Mouse (Mus musculus): ENCODE measurements around the gene Sox5. TPM values are rescaled to one million over a fixed set of nuclear protein-coding genes. Genes with fewer than 3 reads are reported as not detected.
"Not testable (repeated sequence)": the region's sequence is repeated elsewhere in the genome, so short reads cannot be mapped to it uniquely, and the experiment has no call there.

Gene Sox5
- polyA plus RNA-seq, 1 experiment from 2014 or later = 54.7 TPM

GRCm38 (mm10) chr6:144297846-144298245, 483.9 kb downstream of the Sox5 start:
- H3K27me3 ChIP-seq (ENCODE audit: control insufficient read depth, insufficient read depth, low read length) = no peaks in the 10 kb centered on the region
- no peak for DNase-seq (ENCODE audit: low spot score)
- WGBS = 90% methylated on average over 5 of the region's 5 CpGs

GRCm38 (mm10) chr6:144297131-144297530, 484.6 kb downstream of the Sox5 start:
- WGBS = 88% methylated on average over 1 of the region's 1 CpGs
- H3K9ac ChIP-seq (ENCODE audit: low read length) = no peak overlapping the region
- no peak overlapping the region for H3K4me3 ChIP-seq (ENCODE audit: low read depth, low read length)
- no peak overlapping the region for H3K4me2 ChIP-seq (ENCODE audit: low read depth, severe bottlenecking)
- no peaks in the 10 kb centered on the region for H3K36me3 ChIP-seq (ENCODE audit: control insufficient read depth, insufficient read depth, low read length)
- DNase-seq (ENCODE audit: low spot score) = no peak
- H3K27ac ChIP-seq (replicated peaks; ENCODE audit: low read depth, low read length) = no peak overlapping the region
- H3K4me1 ChIP-seq (ENCODE audit: control insufficient read depth, insufficient read depth, low read length) = peaks cover 8% of the 10 kb centered on the region; the same call in 1 of the 2 replicates
- no peaks in the 10 kb centered on the region for H3K27me3 ChIP-seq (ENCODE audit: control insufficient read depth, insufficient read depth, low read length)
- no peak for ATAC-seq (ENCODE audit: insufficient number of reproducible peaks, low FRiP score, low TSS enrichment, low read depth)
- H3K9me3 ChIP-seq (ENCODE audit: control insufficient read depth, low read length) = no peaks in the 10 kb centered on the region; the same call in 1 of the 2 replicates

More at GRCm38 (mm10) chr6:144297846-144298245, 483.9 kb downstream of the Sox5 start:
- Histone ChIP-seq H3K27ac (replicated peaks; ENCODE audit: low read depth, low read length) (no peak overlapping the region), H3K4me2 (ENCODE audit: low read depth, severe bottlenecking) (no peak overlapping the region), H3K9me3 (ENCODE audit: control insufficient read depth, low read length) (no peaks in the 10 kb centered on the region; the same call in 1 of the 2 replicates), H3K36me3 (ENCODE audit: control insufficient read depth, insufficient read depth, low read length) (no peaks in the 10 kb centered on the region), H3K9ac (ENCODE audit: low read length) (no peak overlapping the region), H3K4me1 (ENCODE audit: control insufficient read depth, insufficient read depth, low read length) (peaks cover 8% of the 10 kb centered on the region; the same call in 1 of the 2 replicates), H3K4me3 (ENCODE audit: low read depth, low read length) (no peak overlapping the region)
- ATAC-seq (ENCODE audit: insufficient number of reproducible peaks, low FRiP score, low TSS enrichment, low read depth) = no peak

- Histone ChIP-seq H3K36me3 (ENCODE audit: control insufficient read depth, insufficient read depth, low read length) (no peaks in the 10 kb centered on the region), H3K27me3 (ENCODE audit: control insufficient read depth, insufficient read depth, low read length) (no peaks in the 10 kb centered on the region), H3K9me3 (ENCODE audit: control insufficient read depth, low read length) (no peaks in the 10 kb centered on the region; the same call in 1 of the 2 replicates), H3K4me2 (ENCODE audit: low read depth, severe bottlenecking) (no peak overlapping the region), H3K9ac (ENCODE audit: low read length) (no peak overlapping the region), H3K4me3 (ENCODE audit: low read depth, low read length) (no peak overlapping the region), H3K4me1 (ENCODE audit: control insufficient read depth, insufficient read depth, low read length) (no peaks in the 10 kb centered on the region; the same call in 1 of the 2 replicates), H3K27ac (replicated peaks; ENCODE audit: low read depth, low read length) (no peak overlapping the region)
- no peak for ATAC-seq (ENCODE audit: insufficient number of reproducible peaks, low FRiP score, low TSS enrichment, low read depth)
- WGBS = 94% methylated on average over 4 of the region's 4 CpGs
- no peak for DNase-seq (ENCODE audit: low spot score)
Observed at GRCm38 (mm10) chr6:144291526-144291925, 490.3 kb downstream of the Sox5 start.

GRCm38 (mm10) chr6:144286122-144286521, 495.7 kb downstream of the Sox5 start:
- H3K9me3 ChIP-seq (ENCODE audit: control insufficient read depth, low read length) = no peaks in the 10 kb centered on the region
- H3K4me1 ChIP-seq (ENCODE audit: control insufficient read depth, insufficient read depth, low read length) = no peaks in the 10 kb centered on the region; the same call in 1 of the 2 replicates
- H3K4me3 ChIP-seq (ENCODE audit: low read depth, low read length) = no peak overlapping the region
- no peak overlapping the region for H3K4me2 ChIP-seq (ENCODE audit: low read depth, severe bottlenecking)
- H3K27ac ChIP-seq (replicated peaks; ENCODE audit: low read depth, low read length) = no peak overlapping the region
- no peak overlapping the region for H3K9ac ChIP-seq (ENCODE audit: low read length)
- 89% methylated on average over 4 of the region's 4 CpGs for WGBS
- no peak for DNase-seq (ENCODE audit: low spot score)
- no peak for ATAC-seq (ENCODE audit: insufficient number of reproducible peaks, low FRiP score, low TSS enrichment, low read depth)
- H3K27me3 ChIP-seq (ENCODE audit: control insufficient read depth, insufficient read depth, low read length) = no peaks in the 10 kb centered on the region
- H3K36me3 ChIP-seq (ENCODE audit: control insufficient read depth, insufficient read depth, low read length) = no peaks in the 10 kb centered on the region

- Histone ChIP-seq H3K9me3 (ENCODE audit: control insufficient read depth, low read length) (no peaks in the 10 kb centered on the region), H3K36me3 (ENCODE audit: control insufficient read depth, insufficient read depth, low read length) (no peaks in the 10 kb centered on the region), H3K9ac (ENCODE audit: low read length) (no peak overlapping the region), H3K27ac (replicated peaks; ENCODE audit: low read depth, low read length) (no peak overlapping the region), H3K4me2 (ENCODE audit: low read depth, severe bottlenecking) (no peak overlapping the region), H3K27me3 (ENCODE audit: control insufficient read depth, insufficient read depth, low read length) (no peaks in the 10 kb centered on the region), H3K4me1 (ENCODE audit: control insufficient read depth, insufficient read depth, low read length) (no peaks in the 10 kb centered on the region), H3K4me3 (ENCODE audit: low read depth, low read length) (no peak overlapping the region)
- no peak for ATAC-seq (ENCODE audit: insufficient number of reproducible peaks, low FRiP score, low TSS enrichment, low read depth)
- no peak for DNase-seq (ENCODE audit: low spot score)
- WGBS = 60% methylated on average over 7 of the region's 8 CpGs
Observed at GRCm38 (mm10) chr6:144283191-144283590, 498.6 kb downstream of the Sox5 start.

- no peaks in the 10 kb centered on the region for H3K9me3 ChIP-seq (ENCODE audit: control insufficient read depth, low read length)
- 76% methylated on average over 12 of the region's 12 CpGs for WGBS
Observed at GRCm38 (mm10) chr6:144282756-144283155, 499.0 kb downstream of the Sox5 start.

DNA sequence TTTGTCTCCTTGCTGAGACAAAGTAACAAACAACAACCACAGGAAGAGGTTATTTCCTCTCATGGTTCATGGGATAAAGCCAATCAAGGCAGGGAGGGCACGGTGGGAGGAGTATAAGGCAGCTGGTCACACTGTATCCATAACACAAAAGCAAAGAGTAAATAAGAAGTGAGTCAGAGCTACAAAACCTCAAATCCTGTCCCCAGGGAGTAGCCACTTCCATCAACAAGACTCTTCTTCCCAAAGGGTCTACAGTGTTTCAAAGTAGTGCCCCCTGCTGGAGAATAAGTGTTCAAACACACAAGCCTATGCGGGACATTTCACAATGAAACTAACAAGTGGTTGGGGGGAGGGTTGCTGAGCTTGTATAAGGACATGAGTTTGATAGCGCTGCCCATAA, 500.1 kb downstream of the Sox5 start:
- Histone ChIP-seq H3K27me3 (ENCODE audit: control insufficient read depth, insufficient read depth, low read length) (no peaks in the 10 kb centered on the region), H3K9ac (ENCODE audit: low read length) (no peak overlapping the region), H3K9me3 (ENCODE audit: control insufficient read depth, low read length) (no peaks in the 10 kb centered on the region), H3K4me3 (ENCODE audit: low read depth, low read length) (no peak overlapping the region), H3K27ac (replicated peaks; ENCODE audit: low read depth, low read length) (no peak overlapping the region), H3K4me2 (ENCODE audit: low read depth, severe bottlenecking) (no peak overlapping the region), H3K4me1 (ENCODE audit: control insufficient read depth, insufficient read depth, low read length) (no peaks in the 10 kb centered on the region), H3K36me3 (ENCODE audit: control insufficient read depth, insufficient read depth, low read length) (no peaks in the 10 kb centered on the region)
- ATAC-seq (ENCODE audit: insufficient number of reproducible peaks, low FRiP score, low TSS enrichment, low read depth) = no peak
- no peak for DNase-seq (ENCODE audit: low spot score)
- WGBS = 98% methylated on average over 3 of the region's 3 CpGs

More at GRCm38 (mm10) chr6:144282756-144283155, 499.0 kb downstream of the Sox5 start:
- H3K27ac ChIP-seq (replicated peaks; ENCODE audit: low read depth, low read length) = no peak overlapping the region
- no peak for ATAC-seq (ENCODE audit: insufficient number of reproducible peaks, low FRiP score, low TSS enrichment, low read depth)
- H3K36me3 ChIP-seq (ENCODE audit: control insufficient read depth, insufficient read depth, low read length) = no peaks in the 10 kb centered on the region
- no peak overlapping the region for H3K4me3 ChIP-seq (ENCODE audit: low read depth, low read length)
- no peaks in the 10 kb centered on the region for H3K27me3 ChIP-seq (ENCODE audit: control insufficient read depth, insufficient read depth, low read length)
- no peak overlapping the region for H3K9ac ChIP-seq (ENCODE audit: low read length)
- H3K4me1 ChIP-seq (ENCODE audit: control insufficient read depth, insufficient read depth, low read length) = no peaks in the 10 kb centered on the region
- DNase-seq (ENCODE audit: low spot score) = no peak
- H3K4me2 ChIP-seq (ENCODE audit: low read depth, severe bottlenecking) = no peak overlapping the region

- Histone ChIP-seq H3K4me2 (ENCODE audit: low read depth, severe bottlenecking) (no peak overlapping the region), H3K9ac (ENCODE audit: low read length) (no peak overlapping the region), H3K4me1 (ENCODE audit: control insufficient read depth, insufficient read depth, low read length) (no peaks in the 10 kb centered on the region), H3K36me3 (ENCODE audit: control insufficient read depth, insufficient read depth, low read length) (no peaks in the 10 kb centered on the region), H3K9me3 (ENCODE audit: control insufficient read depth, low read length) (no peaks in the 10 kb centered on the region), H3K4me3 (ENCODE audit: low read depth, low read length) (no peak overlapping the region), H3K27me3 (ENCODE audit: control insufficient read depth, insufficient read depth, low read length) (no peaks in the 10 kb centered on the region), H3K27ac (replicated peaks; ENCODE audit: low read depth, low read length) (no peak overlapping the region)
- ATAC-seq (ENCODE audit: insufficient number of reproducible peaks, low FRiP score, low TSS enrichment, low read depth) (no peak), DNase-seq (ENCODE audit: low spot score) (no peak)
- WGBS = 76% methylated on average over 13 of the region's 13 CpGs
Observed at GRCm38 (mm10) chr6:144278505-144279053, 503.2 kb downstream of the Sox5 start.

DNA sequence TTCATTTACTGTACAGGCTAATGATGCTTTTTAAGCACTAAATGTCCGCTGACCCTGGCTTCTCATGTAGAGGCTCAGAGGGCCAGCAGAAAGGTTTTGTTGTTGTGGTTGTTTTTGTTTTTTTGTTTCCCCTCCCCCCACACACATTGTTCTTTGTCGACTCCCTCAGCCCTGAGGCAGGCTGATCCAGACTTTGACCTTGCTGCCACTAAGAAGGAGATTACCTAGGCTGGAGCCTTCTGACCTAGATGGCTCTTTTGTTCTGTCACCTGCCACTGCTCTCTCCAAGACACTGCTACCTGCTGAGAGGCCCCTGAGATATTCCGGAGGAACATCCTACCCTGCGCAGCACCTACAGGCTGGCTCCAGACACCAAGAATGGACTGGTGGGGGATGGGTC, 508.4 kb downstream of the Sox5 start:
- ATAC-seq (ENCODE audit: insufficient number of reproducible peaks, low FRiP score, low TSS enrichment, low read depth); H3K4me2 ChIP-seq (ENCODE audit: low read depth, severe bottlenecking); H3K4me3 ChIP-seq (ENCODE audit: low read depth, low read length); H3K36me3 ChIP-seq (ENCODE audit: control insufficient read depth, insufficient read depth, low read length); H3K27me3 ChIP-seq (ENCODE audit: control insufficient read depth, insufficient read depth, low read length); H3K27ac ChIP-seq (replicated peaks; ENCODE audit: low read depth, low read length); DNase-seq (ENCODE audit: low spot score); H3K9ac ChIP-seq (ENCODE audit: low read length); H3K4me1 ChIP-seq (ENCODE audit: control insufficient read depth, insufficient read depth, low read length); H3K9me3 ChIP-seq (ENCODE audit: control insufficient read depth, low read length): not testable (repeated sequence)
- WGBS = 38% methylated on average over 4 of the region's 4 CpGs

Data from limb, embryonic 11.5 days (tissue).